Mouse (Mus musculus) T-helper 2 cell (primary cell): ENCODE results near the gene Abca1.

ENCODE experiments used
- in situ Hi-C: fragments of 300-600 bp; cut with MboI, MseI; formaldehyde crosslinking; loops from one replicate; pipeline ENCODE4 v1.15.1; 2025; ENCODE audit warnings: high pct_unique_total_duplicates

Abca1 gene

GRCm38 (mm10) chr4:53009871-53010270 lies 149.8 kb downstream of the Abca1 start:
- in situ Hi-C loops, result no loop called here

- in situ Hi-C loops, result no loop called here
Observed at GRCm38 (mm10) chr4:53009183-53009582, 150.5 kb downstream of the Abca1 start.

GRCm38 (mm10) chr4:53000154-53000553 lies 159.5 kb downstream of the Abca1 start:
- in situ Hi-C loops, result no loop called here

GRCm38 (mm10) chr4:52999449-52999848 lies 160.2 kb downstream of the Abca1 start:
- in situ Hi-C loops, result no loop called here

- in situ Hi-C loops, result no loop called here
Observed at GRCm38 (mm10) chr4:52989248-52989647, 170.4 kb downstream of the Abca1 start, which contains the start of gene Nipsnap3a. Gene Nipsnap3a (plus strand): TSS chr4:52989272.

GRCm38 (mm10) chr4:52986266-52986665 lies 173.4 kb downstream of the Abca1 start:
- in situ Hi-C loops, result no loop called here

GRCm38 (mm10) chr4:52985216-52985615 lies 174.5 kb downstream of the Abca1 start:
- in situ Hi-C loops, result no loop called here
